ENCODE assay signal across 19 mouse cellular contexts in the genomic region with DNA sequence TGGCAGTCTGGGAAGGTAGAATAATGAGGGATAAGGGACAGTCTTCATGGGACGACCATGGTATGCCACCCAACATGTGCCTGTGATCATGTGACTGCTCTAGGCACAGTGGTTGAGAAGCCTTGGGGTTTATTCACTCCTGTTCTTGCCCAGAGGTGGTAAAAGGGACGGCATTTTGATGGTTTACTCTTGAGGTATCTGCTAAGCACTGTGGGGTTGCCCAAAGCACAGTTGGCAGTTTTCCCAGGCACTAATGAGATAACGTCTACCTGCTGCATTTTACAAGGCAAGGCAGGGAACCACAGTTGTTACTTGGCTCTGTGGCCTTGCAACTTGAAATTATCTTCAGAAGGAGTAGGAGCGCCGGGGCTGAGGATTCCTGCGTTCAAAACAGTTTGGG. TPM values are rescaled to one million over a fixed set of nuclear protein-coding genes. Genes with fewer than 3 reads are reported as not detected.
DNase-seq lines count a peak whose midpoint lies in the region; ATAC-seq and TF ChIP-seq lines count a peak whose summit lies in the region.
"Had no signal": no experiment of that assay in that cellular context is flagged by ENCODE, and none has a peak within 500 bp of the region (broad histone marks: within the 10 kb centered on the region; RNA-seq: fewer than 3 reads in every experiment).

No protein-coding gene starts in this region.

- DNase-seq in hindbrain, embryonic 14.5 days (ENCODE audit: low spot score) = no peak
- peak; percentile 55 for DNase-seq in brain, embryonic 14.5 days (ENCODE audit: low read depth)
- peak; percentile 23 for DNase-seq in midbrain, postnatal 0 days (ENCODE audit: low spot score)
- no peak for DNase-seq in heart, embryonic 10.5 days (ENCODE audit: low spot score)
- no peak for DNase-seq in layer of hippocampus, postnatal 10 days (ENCODE audit: low spot score in 2 of 2)
- DNase-seq: adrenal gland, adult 2 months; cerebellum, adult 2 months; embryo, embryonic 11 days; heart, adult 18-20 months; lung, embryonic 14.5 days; right cerebral cortex, postnatal 25 days had no signal

- no peaks in the 10 kb centered on the region for H3K9me3 ChIP-seq in hindbrain, embryonic 14.5 days (ENCODE audit: control insufficient read depth, low read length)
- no peaks in the 10 kb centered on the region for H3K9me3 ChIP-seq in hindbrain, embryonic 12.5 days (replicated peaks)
- no peaks in the 10 kb centered on the region for H3K9me3 ChIP-seq in hindbrain, embryonic 16.5 days (ENCODE audit: control insufficient read depth, low read length)
- no peaks in the 10 kb centered on the region for H3K9me3 ChIP-seq in midbrain, postnatal 0 days (ENCODE audit: low read length)
- H3K9me3 ChIP-seq in heart, embryonic 10.5 days = no peaks in the 10 kb centered on the region

- peaks cover 10% of the 10 kb centered on the region for H3K4me1 ChIP-seq in hindbrain, embryonic 14.5 days (replicated peaks; ENCODE audit: control insufficient read depth, insufficient read depth, low read length)
- peaks cover 7% of the 10 kb centered on the region for H3K4me1 ChIP-seq in hindbrain, embryonic 12.5 days
- H3K4me1 ChIP-seq in hindbrain, embryonic 16.5 days (ENCODE audit: control insufficient read depth, insufficient read depth, low read depth, low read length) = peaks cover 9% of the 10 kb centered on the region; the same call in 1 of the 2 replicates
- H3K4me1 ChIP-seq in midbrain, postnatal 0 days (ENCODE audit: insufficient read depth, low read length) = peaks cover 10% of the 10 kb centered on the region; the same call in 1 of the 2 replicates
- no peaks in the 10 kb centered on the region for H3K4me1 ChIP-seq in heart, embryonic 10.5 days

- no peak for TF ChIP-seq CTCF in brain, embryonic 14.5 days (IDR thresholded peaks at IDR 0.05; ENCODE audit: borderline replicate concordance, extremely low read depth, insufficient read depth, insufficient read length)
- no peak for TF ChIP-seq CTCF in midbrain, postnatal 0 days (IDR thresholded peaks at IDR 0.05)

- ATAC-seq in hindbrain, embryonic 14.5 days (ENCODE audit: low FRiP score) = 0 out of 2 replicates have a peak, but pooled peaks have one; percentile 19
- no peak for ATAC-seq in hindbrain, embryonic 12.5 days (ENCODE audit: low FRiP score)
- ATAC-seq in hindbrain, embryonic 16.5 days = peak; percentile 22; the same call in 1 of the 2 replicates
- ATAC-seq in midbrain, postnatal 0 days (ENCODE audit: low FRiP score) = peak; percentile 57

- no peak overlapping the region for H3K9ac ChIP-seq in hindbrain, embryonic 14.5 days
- no peak overlapping the region for H3K9ac ChIP-seq in hindbrain, embryonic 12.5 days
- no peak overlapping the region; the same call in 1 of the 2 replicates for H3K9ac ChIP-seq in hindbrain, embryonic 16.5 days (ENCODE audit: low read depth, low read length)
- no peak overlapping the region for H3K9ac ChIP-seq in midbrain, postnatal 0 days (replicated peaks; ENCODE audit: low read length, poor library complexity, severe bottlenecking)
- H3K9ac ChIP-seq: lung, embryonic 14.5 days had no signal

- no peaks in the 10 kb centered on the region for H3K27me3 ChIP-seq in hindbrain, embryonic 14.5 days (ENCODE audit: control insufficient read depth, insufficient read depth, low read length)
- no peaks in the 10 kb centered on the region for H3K27me3 ChIP-seq in hindbrain, embryonic 12.5 days
- no peaks in the 10 kb centered on the region; the same call in 1 of the 2 replicates for H3K27me3 ChIP-seq in hindbrain, embryonic 16.5 days (replicated peaks; ENCODE audit: control insufficient read depth, insufficient read depth, low read length)
- H3K27me3 ChIP-seq in midbrain, postnatal 0 days (ENCODE audit: insufficient read depth, low read length) = no peaks in the 10 kb centered on the region
- H3K27me3 ChIP-seq in heart, embryonic 10.5 days (ENCODE audit: insufficient read depth, poor library complexity, severe bottlenecking) = peaks cover 39% of the 10 kb centered on the region

- no peak overlapping the region for H3K27ac ChIP-seq in hindbrain, embryonic 14.5 days
- no peak overlapping the region for H3K27ac ChIP-seq in hindbrain, embryonic 12.5 days
- H3K27ac ChIP-seq in hindbrain, embryonic 16.5 days (ENCODE audit: low read depth, low read length) = 0 out of 2 replicates have a peak overlapping the region, but pooled peaks have one; percentile 21
- H3K27ac ChIP-seq in midbrain, postnatal 0 days (ENCODE audit: low read depth, low read length) = peak overlapping the region; percentile 78; the same call in 1 of the 2 replicates
- no peak overlapping the region for H3K27ac ChIP-seq in heart, embryonic 10.5 days

- no peak overlapping the region for H3K4me3 ChIP-seq in hindbrain, embryonic 14.5 days (replicated peaks; ENCODE audit: low read length)
- H3K4me3 ChIP-seq in hindbrain, embryonic 12.5 days = no peak overlapping the region
- H3K4me3 ChIP-seq in hindbrain, embryonic 16.5 days (ENCODE audit: low read length) = no peak overlapping the region
- H3K4me3 ChIP-seq in midbrain, postnatal 0 days (ENCODE audit: low read depth, low read length) = no peak overlapping the region
- H3K4me3 ChIP-seq in heart, embryonic 10.5 days = no peak overlapping the region
- H3K4me3 ChIP-seq: erythroblast, embryonic 14.5 days had no signal

- TF ChIP-seq POLR2A in brain, embryonic 14.5 days (IDR thresholded peaks at IDR 0.05; ENCODE audit: borderline replicate concordance, extremely low read depth, insufficient read depth, insufficient read length, poor library complexity, severe bottlenecking) = no peak

- no peak overlapping the region for H3K4me2 ChIP-seq in hindbrain, embryonic 14.5 days (replicated peaks)
- no peak overlapping the region for H3K4me2 ChIP-seq in hindbrain, embryonic 12.5 days (replicated peaks)
- H3K4me2 ChIP-seq in hindbrain, embryonic 16.5 days (ENCODE audit: low read length) = no peak overlapping the region
- no peak overlapping the region for H3K4me2 ChIP-seq in midbrain, postnatal 0 days (ENCODE audit: low read depth, low read length, poor library complexity, severe bottlenecking)
- H3K4me2 ChIP-seq: lung, embryonic 14.5 days had no signal

- H3K36me3 ChIP-seq in hindbrain, embryonic 14.5 days (replicated peaks; ENCODE audit: control insufficient read depth, insufficient read depth) = no peaks in the 10 kb centered on the region
- no peaks in the 10 kb centered on the region for H3K36me3 ChIP-seq in hindbrain, embryonic 12.5 days
- H3K36me3 ChIP-seq in hindbrain, embryonic 16.5 days (ENCODE audit: control insufficient read depth, insufficient read depth, low read length) = no peaks in the 10 kb centered on the region
- no peaks in the 10 kb centered on the region for H3K36me3 ChIP-seq in midbrain, postnatal 0 days (ENCODE audit: insufficient read depth, low read length)
- no peaks in the 10 kb centered on the region for H3K36me3 ChIP-seq in heart, embryonic 10.5 days

- 57% methylated on average over 6 of the region's 6 CpGs for WGBS in hindbrain, embryonic 14.5 days
- 68% methylated on average over 6 of the region's 6 CpGs for WGBS in hindbrain, embryonic 12.5 days
- 58% methylated on average over 6 of the region's 6 CpGs for WGBS in hindbrain, embryonic 16.5 days
- WGBS in midbrain, postnatal 0 days = 37% methylated on average over 6 of the region's 6 CpGs
- 54% methylated on average over 6 of the region's 6 CpGs for WGBS in heart, embryonic 10.5 days

RNA-seq across cellular contexts. Expression of a gene that starts 15.9 kb away (rescaled TPM):
- 0.75 and 0.90 TPM in 2 replicates for polyA plus RNA-seq in hindbrain, embryonic 14.5 days (2014; fragmentation: Nextera tagmentation; extraction: Ambion mirVana)
- polyA plus RNA-seq in hindbrain, embryonic 12.5 days (2016; fragmentation: Nextera tagmentation; extraction: Ambion mirVana) = 0.41 TPM in 1 of 2 replicates, not detected in the other
- polyA plus RNA-seq in brain, embryonic 14.5 days (2012; rRNA removed) = 0.19 and 0.21 TPM in 2 replicates
- polyA plus RNA-seq in hindbrain, embryonic 16.5 days (2015; fragmentation: Nextera tagmentation; extraction: Ambion mirVana) = 0.84 and 1.2 TPM in 2 replicates
- 0.11 and 2.3 TPM in 2 replicates for total RNA-seq in midbrain, postnatal 0 days (2014; rRNA removed)
- polyA plus RNA-seq in midbrain, postnatal 0 days (2015; fragmentation: Nextera tagmentation; extraction: Ambion mirVana) = 1.3 and 2.5 TPM in 2 replicates
- 0.12 TPM in 1 of 2 replicates, not detected in the other for polyA plus RNA-seq in heart, embryonic 10.5 days (2016; fragmentation: Nextera tagmentation; extraction: Ambion mirVana)
- under 1 TPM; 0.51 to 0.85 TPM for total RNA-seq in layer of hippocampus, postnatal 10 days (2021)
- total RNA-seq: gastrocnemius, adult 18-20 months; heart, adult 18-20 months; liver, adult 2 months; megakaryocyte progenitor cell, adult 5-6 weeks had no signal
- polyA plus RNA-seq: erythroblast, embryonic 14.5 days; liver, adult 2 months had no signal

RNA-seq across cellular contexts. Expression of a gene that starts 19.2 kb away (rescaled TPM):
- 3.7 and 5.5 TPM in 2 replicates for polyA plus RNA-seq in hindbrain, embryonic 14.5 days (2014; fragmentation: Nextera tagmentation; extraction: Ambion mirVana)
- 3.3 and 4.4 TPM in 2 replicates for polyA plus RNA-seq in hindbrain, embryonic 12.5 days (2016; fragmentation: Nextera tagmentation; extraction: Ambion mirVana)
- polyA plus RNA-seq in brain, embryonic 14.5 days (2012; rRNA removed) = 1.8 and 2.8 TPM in 2 replicates
- 4.9 and 5.4 TPM in 2 replicates for polyA plus RNA-seq in hindbrain, embryonic 16.5 days (2015; fragmentation: Nextera tagmentation; extraction: Ambion mirVana)
- total RNA-seq in midbrain, postnatal 0 days (2014; rRNA removed) = 3.1 and 6.3 TPM in 2 replicates
- 3.9 and 5.4 TPM in 2 replicates for polyA plus RNA-seq in midbrain, postnatal 0 days (2015; fragmentation: Nextera tagmentation; extraction: Ambion mirVana)
- 1.7 and 2.4 TPM in 2 replicates for polyA plus RNA-seq in heart, embryonic 10.5 days (2016; fragmentation: Nextera tagmentation; extraction: Ambion mirVana)
- 1 to 10 TPM; 3.3 to 4.9 TPM for total RNA-seq in layer of hippocampus, postnatal 10 days (2021)
- total RNA-seq: megakaryocyte progenitor cell, adult 5-6 weeks had no signal
- polyA plus RNA-seq: liver, adult 2 months had no signal

RNA-seq across cellular contexts. Expression of a gene that starts 40.0 kb away (rescaled TPM):
- polyA plus RNA-seq in hindbrain, embryonic 14.5 days (2014; fragmentation: Nextera tagmentation; extraction: Ambion mirVana) = 53.0 and 62.6 TPM in 2 replicates
- 53.2 and 64.5 TPM in 2 replicates for polyA plus RNA-seq in hindbrain, embryonic 12.5 days (2016; fragmentation: Nextera tagmentation; extraction: Ambion mirVana)
- 37.3 and 44.7 TPM in 2 replicates for polyA plus RNA-seq in brain, embryonic 14.5 days (2012; rRNA removed)
- polyA plus RNA-seq in hindbrain, embryonic 16.5 days (2015; fragmentation: Nextera tagmentation; extraction: Ambion mirVana) = 71.7 and 84.9 TPM in 2 replicates
- 36.3 and 41.6 TPM in 2 replicates for total RNA-seq in midbrain, postnatal 0 days (2014; rRNA removed)
- polyA plus RNA-seq in midbrain, postnatal 0 days (2015; fragmentation: Nextera tagmentation; extraction: Ambion mirVana) = 36.7 and 41.8 TPM in 2 replicates
- 276 and 315 TPM in 2 replicates for polyA plus RNA-seq in heart, embryonic 10.5 days (2016; fragmentation: Nextera tagmentation; extraction: Ambion mirVana)
- total RNA-seq in layer of hippocampus, postnatal 10 days (2021) = 10 to 100 TPM; 20.7 to 21.4 TPM

RNA-seq across cellular contexts. Expression of a gene that starts 50.5 kb away (rescaled TPM):
- not detected in 2 replicates for polyA plus RNA-seq in hindbrain, embryonic 14.5 days (2014; fragmentation: Nextera tagmentation; extraction: Ambion mirVana)
- not detected in 2 replicates for polyA plus RNA-seq in hindbrain, embryonic 12.5 days (2016; fragmentation: Nextera tagmentation; extraction: Ambion mirVana)
- polyA plus RNA-seq in brain, embryonic 14.5 days (2012; rRNA removed) = 0.06 and 0.08 TPM in 2 replicates
- not detected in 2 replicates for polyA plus RNA-seq in hindbrain, embryonic 16.5 days (2015; fragmentation: Nextera tagmentation; extraction: Ambion mirVana)
- not detected in 2 replicates for total RNA-seq in midbrain, postnatal 0 days (2014; rRNA removed)
- polyA plus RNA-seq in midbrain, postnatal 0 days (2015; fragmentation: Nextera tagmentation; extraction: Ambion mirVana) = not detected in 2 replicates
- not detected in 2 replicates for polyA plus RNA-seq in heart, embryonic 10.5 days (2016; fragmentation: Nextera tagmentation; extraction: Ambion mirVana)
- total RNA-seq in layer of hippocampus, postnatal 10 days (2021) = not detected
- total RNA-seq: ES-E14; left cerebral cortex, postnatal 10 days; megakaryocyte progenitor cell, adult 5-6 weeks had no signal
- polyA plus RNA-seq: erythroblast, embryonic 14.5 days; lung, embryonic 14.5 days had no signal

RNA-seq across cellular contexts. Expression of a gene that starts 58.2 kb away (rescaled TPM):
- polyA plus RNA-seq in hindbrain, embryonic 14.5 days (2014; fragmentation: Nextera tagmentation; extraction: Ambion mirVana) = 27.6 and 28.5 TPM in 2 replicates
- polyA plus RNA-seq in hindbrain, embryonic 12.5 days (2016; fragmentation: Nextera tagmentation; extraction: Ambion mirVana) = 69.9 and 82.2 TPM in 2 replicates
- polyA plus RNA-seq in brain, embryonic 14.5 days (2012; rRNA removed) = 129 and 161 TPM in 2 replicates
- 32.9 and 42.5 TPM in 2 replicates for polyA plus RNA-seq in hindbrain, embryonic 16.5 days (2015; fragmentation: Nextera tagmentation; extraction: Ambion mirVana)
- 40.6 and 53.9 TPM in 2 replicates for total RNA-seq in midbrain, postnatal 0 days (2014; rRNA removed)
- polyA plus RNA-seq in midbrain, postnatal 0 days (2015; fragmentation: Nextera tagmentation; extraction: Ambion mirVana) = 25.0 and 29.0 TPM in 2 replicates
- polyA plus RNA-seq in heart, embryonic 10.5 days (2016; fragmentation: Nextera tagmentation; extraction: Ambion mirVana) = 13.7 and 37.5 TPM in 2 replicates
- 10 to 100 TPM; 13.9 to 15.5 TPM for total RNA-seq in layer of hippocampus, postnatal 10 days (2021)
- polyA plus RNA-seq: erythroblast, embryonic 14.5 days had no signal

Comparison
In these comparisons a context has a peak if more than half of its experiments do, and no peak if none do; other contexts are left out.
1. H3K27ac ChIP-seq: peak in hindbrain, embryonic 16.5 days (single experiment) and midbrain, postnatal 0 days (single experiment); none in hindbrain, embryonic 14.5 days (single experiment), hindbrain, embryonic 12.5 days (single experiment) and heart, embryonic 10.5 days (single experiment).
2. DNase-seq: peak in brain, embryonic 14.5 days (single experiment) and midbrain, postnatal 0 days (single experiment); none in hindbrain, embryonic 14.5 days (single experiment), heart, embryonic 10.5 days (single experiment) and layer of hippocampus, postnatal 10 days (0 of 2).